Mouse (Mus musculus) limb, embryonic 14.5 days (tissue): ENCODE measurements around the gene Rab27a. TPM values are rescaled to one million over a fixed set of nuclear protein-coding genes. Genes with fewer than 3 reads are reported as not detected.

ENCODE experiments used
- ATAC-seq: fragments of 200-750 bp; cut with Nextera tagmentation; 2 replicates; pipeline ENCODE4 v1.8.0; 2017; ENCODE audit warnings: low read depth, moderate number of reproducible peaks, moderate TSS enrichment; ENCODE audit not compliant: low FRiP score
- DNase-seq: peaks from one replicate; pipeline ENCODE4 v3.0.0-alpha.2; 2015; ENCODE audit warnings: low spot score
- H3K27ac ChIP-seq: fragments of 300-500 bp; sonication (generic); replicated peaks from 2 replicates; pipeline ENCODE4 v1.5.1; 2014; ENCODE audit warnings: low read depth, mild to moderate bottlenecking, low read length, moderate library complexity, mixed read lengths
- H3K27me3 ChIP-seq: fragments of 300-500 bp; sonication (generic); 2 replicates; pipeline ENCODE4 v1.6.1; 2014; ENCODE audit warnings: low read length, mixed read lengths; ENCODE audit not compliant: control insufficient read depth, insufficient read depth
- H3K36me3 ChIP-seq: fragments of 300-500 bp; sonication (generic); 2 replicates; pipeline ENCODE4 v1.6.1; 2014; ENCODE audit warnings: mild to moderate bottlenecking, low read length, moderate library complexity, mixed read lengths; ENCODE audit not compliant: control insufficient read depth, insufficient read depth
- H3K4me1 ChIP-seq: fragments of 300-500 bp; sonication (generic); 2 replicates; pipeline ENCODE4 v1.6.1; 2014; ENCODE audit warnings: antibody characterized with exemption, low read length, mixed read lengths; ENCODE audit not compliant: control insufficient read depth, insufficient read depth
- H3K4me2 ChIP-seq: fragments of 300-500 bp; sonication (generic); replicated peaks from 2 replicates; pipeline ENCODE4 v1.6.1; 2014; ENCODE audit warnings: low read depth, mild to moderate bottlenecking, low read length, moderate library complexity; ENCODE audit not compliant: severe bottlenecking
- H3K4me3 ChIP-seq: fragments of 300-500 bp; sonication (generic); replicated peaks from 2 replicates; pipeline ENCODE4 v1.5.1; 2014; ENCODE audit warnings: low read length
- H3K9ac ChIP-seq: fragments of 300-500 bp; sonication (generic); 2 replicates; pipeline ENCODE4 v1.6.1; 2014; ENCODE audit warnings: mild to moderate bottlenecking, low read depth, low read length, moderate library complexity; ENCODE audit not compliant: severe bottlenecking
- H3K9me3 ChIP-seq: fragments of 300-500 bp; sonication (generic); 2 replicates; pipeline ENCODE4 v1.6.1; 2016; ENCODE audit warnings: low read length; ENCODE audit not compliant: control insufficient read depth
- POLR2A ChIP-seq: fragments of 200-500 bp; IDR thresholded peaks from 2 replicates; pipeline ENCODE4 v1.8.0; 2012; ENCODE audit warnings: inconsistent platforms, mild to moderate bottlenecking, moderate library complexity, borderline replicate concordance; ENCODE audit not compliant: insufficient read depth, insufficient read length; ENCODE audit errors: extremely low read depth
- WGBS: fragments of 180-500 bp; shearing (Covaris S2); extraction: QIAGEN DNeasy Blood & Tissue Kit; methylation state at CpG from one replicate; pipeline ENCODE4 v1.1.7; 2014; 5-methylcytosine and 5-hydroxymethylcytosine counted together
- polyA plus RNA-seq, 2 experiments: library from polyadenylated mRNA; depleted of rRNA in 1 of 2; stranded (reverse) in 1 of 2; unstranded in 1 of 2; fragments of >200 nt; fragmentation: Nextera tagmentation in 1 of 2; extraction: Ambion mirVana in 1 of 2; gene quantifications; 2 replicates each; pipeline versions ENCODE4 v1.2.1 to v1.2.3; 2012 to 2014

Rab27a gene
- polyA plus RNA-seq (2012; rRNA removed) (4.5 and 5.7 TPM in 2 replicates), polyA plus RNA-seq (2014; fragmentation: Nextera tagmentation; extraction: Ambion mirVana) (2.8 and 3.3 TPM in 2 replicates)

- peaks cover 12% of the 10 kb centered on the region for H3K4me1 ChIP-seq
- peak within 1 kb of the TSS; percentile 70 for H3K9ac ChIP-seq
- H3K36me3 ChIP-seq = no peaks in the 10 kb centered on the region
- 2% methylated on average over 41 of the region's 41 CpGs for WGBS
- H3K27ac ChIP-seq = no peak within 1 kb of the TSS
- TF ChIP-seq POLR2A = no peak
- no peaks in the 10 kb centered on the region for H3K27me3 ChIP-seq
- DNase-seq (peak; percentile 94), ATAC-seq (peak; percentile 44)
- H3K4me3 ChIP-seq = peak within 1 kb of the TSS; percentile 48
- peak within 1 kb of the TSS; percentile 93 for H3K4me2 ChIP-seq
- H3K9me3 ChIP-seq = no peaks in the 10 kb centered on the region
These were observed at the start of gene Rab27a for GRCm38 (mm10) chr9:73044146-73045079. Gene Rab27a (plus strand): TSS chr9:73044854.

- H3K27me3 ChIP-seq = no peaks in the 10 kb centered on the region
- ATAC-seq (no peak), DNase-seq (no peak)
- no peak overlapping the region for H3K9ac ChIP-seq
- no peaks in the 10 kb centered on the region for H3K36me3 ChIP-seq
- H3K27ac ChIP-seq = no peak overlapping the region
- no peaks in the 10 kb centered on the region for H3K9me3 ChIP-seq
- H3K4me3 ChIP-seq = no peak overlapping the region
- no peak for TF ChIP-seq POLR2A
- no peak overlapping the region for H3K4me2 ChIP-seq
- H3K4me1 ChIP-seq = no peaks in the 10 kb centered on the region
These were observed 48.5 kb upstream of the Rab27a start for GRCm38 (mm10) chr9:72996167-72996566.

GRCm38 (mm10) chr9:72996806-72997205 is 47.8 kb upstream of the Rab27a start:
- Histone ChIP-seq H3K27me3 (no peaks in the 10 kb centered on the region), H3K36me3 (no peaks in the 10 kb centered on the region), H3K4me2 (no peak overlapping the region), H3K4me1 (no peaks in the 10 kb centered on the region), H3K27ac (no peak overlapping the region), H3K9me3 (no peaks in the 10 kb centered on the region), H3K4me3 (no peak overlapping the region), H3K9ac (no peak overlapping the region)
- DNase-seq = no peak
- WGBS = 43% methylated on average over 7 of the region's 7 CpGs
- TF ChIP-seq POLR2A = no peak
- no peak for ATAC-seq

GRCm38 (mm10) chr9:73000487-73000886 is 44.2 kb upstream of the Rab27a start:
- peaks cover under 1% of the 10 kb centered on the region; the same call in 1 of the 2 replicates for H3K36me3 ChIP-seq
- TF ChIP-seq POLR2A = no peak
- H3K4me3 ChIP-seq = no peak overlapping the region
- H3K4me1 ChIP-seq = no peaks in the 10 kb centered on the region
- DNase-seq = no peak
- H3K9me3 ChIP-seq = no peaks in the 10 kb centered on the region
- no peak overlapping the region for H3K4me2 ChIP-seq
- WGBS = 58% methylated on average over 2 of the region's 2 CpGs
- no peak overlapping the region for H3K9ac ChIP-seq
- H3K27ac ChIP-seq = no peak overlapping the region
- H3K27me3 ChIP-seq = no peaks in the 10 kb centered on the region
- ATAC-seq = no peak

- Histone ChIP-seq H3K4me2 (no peak overlapping the region), H3K27me3 (no peaks in the 10 kb centered on the region), H3K36me3 (peaks cover 9% of the 10 kb centered on the region), H3K9ac (no peak overlapping the region), H3K4me3 (no peak overlapping the region), H3K27ac (no peak overlapping the region), H3K4me1 (no peaks in the 10 kb centered on the region), H3K9me3 (no peaks in the 10 kb centered on the region)
- no peak for ATAC-seq
- no peak for TF ChIP-seq POLR2A
- WGBS = 85% methylated on average over 13 of the region's 13 CpGs
- DNase-seq = no peak
These were observed 43.2 kb upstream of the Rab27a start for GRCm38 (mm10) chr9:73001314-73002011.
